Mouse (Mus musculus): Measurements from ENCODE around the gene Pard3.

The Pard3 gene

GRCm38 (mm10) chr8:127614206-127614605 lies 550.5 kb downstream of the Pard3 start:
- DNase-seq (ENCODE audit: low spot score) = no peak

- DNase-seq (ENCODE audit: low spot score) = no peak
Measured at GRCm38 (mm10) chr8:127616681-127617080, 553.0 kb downstream of the Pard3 start.

- no peak for DNase-seq (ENCODE audit: low spot score)
Measured at GRCm38 (mm10) chr8:127622137-127622536, 558.4 kb downstream of the Pard3 start.

GRCm38 (mm10) chr8:127638232-127639087 lies 574.8 kb downstream of the Pard3 start:
- DNase-seq (ENCODE audit: low spot score) = no peak

DNA sequence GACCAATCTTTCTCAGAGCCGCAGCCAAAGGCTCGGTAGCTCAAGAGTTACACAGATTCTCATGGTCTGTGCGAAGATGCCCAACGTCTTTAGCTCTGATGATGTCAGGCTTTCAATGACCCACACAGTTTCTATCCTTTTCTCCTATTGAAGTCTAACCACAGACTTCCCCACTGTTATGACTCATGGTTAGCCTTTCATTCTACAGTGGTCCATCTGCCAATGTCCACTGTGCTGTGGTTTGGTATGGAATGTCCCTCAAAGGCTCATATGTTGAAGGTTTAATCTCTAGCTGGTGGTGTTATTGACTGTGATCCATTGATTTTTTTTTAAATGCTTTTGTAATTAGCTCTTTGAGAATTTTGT lies 575.4 kb downstream of the Pard3 start:
- DNase-seq (ENCODE audit: low spot score) = no peak

- no peak for DNase-seq (ENCODE audit: low spot score)
Measured at GRCm38 (mm10) chr8:127655559-127655958, 591.9 kb downstream of the Pard3 start.

Measured in urinary bladder, postnatal 10 days (tissue).